Mouse (Mus musculus): Measurements from ENCODE around the gene Dpf2. TPM values are rescaled to one million over a fixed set of nuclear protein-coding genes. Genes with fewer than 3 reads are reported as not detected.

Dpf2 gene
- polyA plus RNA-seq (2012; rRNA removed): 180 and 231 TPM in 2 replicates

DNA sequence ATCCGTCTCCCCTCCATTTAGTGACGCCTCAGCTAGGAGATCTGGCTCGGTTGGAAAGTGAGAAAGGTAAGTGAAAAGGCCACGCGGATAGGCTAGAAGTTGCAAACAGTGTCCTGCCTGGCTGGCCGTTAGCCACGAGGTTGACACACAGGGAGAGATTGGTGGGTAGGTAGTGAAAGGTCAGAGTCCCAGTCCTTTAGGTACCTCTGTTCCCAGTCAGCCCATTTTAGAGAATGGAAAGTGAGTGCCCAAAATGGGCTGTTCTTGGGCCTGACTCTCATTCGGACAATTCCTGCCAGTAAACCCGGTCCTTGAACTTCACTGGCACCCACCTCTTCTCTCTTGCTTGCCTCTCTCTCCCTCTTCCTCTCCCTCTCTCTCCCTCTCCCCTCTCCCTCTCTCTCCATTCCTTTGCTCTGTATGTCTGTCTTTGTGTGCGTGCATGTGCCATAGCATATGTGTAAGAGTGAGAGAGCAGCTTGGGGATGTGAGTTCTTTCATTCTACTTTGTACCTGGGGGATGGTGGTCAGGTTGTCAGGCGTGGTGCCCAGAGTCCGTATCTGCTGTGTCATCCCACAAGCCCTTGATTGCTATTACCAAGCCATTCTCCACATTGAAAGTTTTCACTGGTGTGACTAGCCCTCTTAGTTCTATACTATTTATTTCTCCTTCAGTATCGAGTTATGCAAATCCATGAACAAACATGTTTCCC, at the start of gene Dpf2:
Gene Dpf2, minus strand, starts transcription at position 4 of the 713 bp plus-strand sequence.
- no peak for TF ChIP-seq CTCF (IDR thresholded peaks at IDR 0.05; ENCODE audit: borderline replicate concordance, extremely low read depth, insufficient read depth, insufficient read length)
- TF ChIP-seq POLR2A (IDR thresholded peaks at IDR 0.05; ENCODE audit: borderline replicate concordance, extremely low read depth, insufficient read depth, insufficient read length, poor library complexity, severe bottlenecking): no peak
- DNase-seq (ENCODE audit: low read depth): no peak

DNA sequence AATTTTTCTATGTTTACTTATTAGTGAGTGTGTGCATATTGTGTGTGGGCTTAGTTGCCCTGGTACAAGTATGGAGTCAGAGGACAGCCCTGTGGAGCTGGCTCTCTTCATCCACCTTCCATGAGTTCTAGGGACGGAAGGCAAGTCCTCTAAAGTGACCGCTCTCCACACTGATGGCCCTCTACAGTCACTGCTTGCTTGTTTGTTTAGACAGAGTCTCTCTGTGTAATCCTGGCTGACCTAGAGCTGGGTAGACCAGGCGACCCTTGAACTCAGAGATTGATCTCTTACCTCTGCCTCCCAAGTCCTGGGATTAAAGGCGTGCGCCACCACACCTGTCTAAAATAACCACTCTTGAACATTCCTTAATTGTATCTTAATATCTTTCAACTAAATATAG, 44.6 kb upstream of the Dpf2 start:
- TF ChIP-seq POLR2A (IDR thresholded peaks at IDR 0.05; ENCODE audit: borderline replicate concordance, extremely low read depth, insufficient read depth, insufficient read length, poor library complexity, severe bottlenecking) (no peak), CTCF (IDR thresholded peaks at IDR 0.05; ENCODE audit: borderline replicate concordance, extremely low read depth, insufficient read depth, insufficient read length) (no peak)
- no peak for DNase-seq (ENCODE audit: low read depth)

DNA sequence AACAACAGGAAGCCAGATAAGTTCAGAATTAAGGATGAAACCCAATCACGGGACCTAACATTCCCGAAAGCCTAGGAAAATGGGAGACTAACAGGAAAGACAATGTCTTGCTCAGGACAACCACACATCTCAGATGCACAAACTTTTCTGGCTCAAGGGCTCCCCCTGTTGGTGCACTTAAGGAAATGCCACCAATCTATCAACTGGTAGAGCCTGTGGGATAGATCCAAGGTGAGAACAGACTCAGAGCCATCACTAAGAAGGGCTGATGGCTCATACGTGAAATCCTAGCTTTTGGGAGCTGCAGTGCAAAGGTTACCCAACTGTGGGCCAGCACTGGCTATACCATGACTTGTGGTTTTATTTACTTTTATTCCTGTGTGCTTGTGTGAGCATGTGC, 43.9 kb upstream of the Dpf2 start:
- peak; percentile 84 for DNase-seq (ENCODE audit: low read depth)
- TF ChIP-seq CTCF (IDR thresholded peaks at IDR 0.05; ENCODE audit: borderline replicate concordance, extremely low read depth, insufficient read depth, insufficient read length) (peak; percentile 79; the same call in 1 of the 2 replicates), POLR2A (IDR thresholded peaks at IDR 0.05; ENCODE audit: borderline replicate concordance, extremely low read depth, insufficient read depth, insufficient read length, poor library complexity, severe bottlenecking) (no peak)

GRCm38 (mm10) chr19:5955704-5956670, 43.2 kb upstream of the Dpf2 start:
- no peak for TF ChIP-seq POLR2A (IDR thresholded peaks at IDR 0.05; ENCODE audit: borderline replicate concordance, extremely low read depth, insufficient read depth, insufficient read length, poor library complexity, severe bottlenecking)
- TF ChIP-seq CTCF (IDR thresholded peaks at IDR 0.05; ENCODE audit: borderline replicate concordance, extremely low read depth, insufficient read depth, insufficient read length): no peak
- DNase-seq (ENCODE audit: low read depth): no peak

DNA sequence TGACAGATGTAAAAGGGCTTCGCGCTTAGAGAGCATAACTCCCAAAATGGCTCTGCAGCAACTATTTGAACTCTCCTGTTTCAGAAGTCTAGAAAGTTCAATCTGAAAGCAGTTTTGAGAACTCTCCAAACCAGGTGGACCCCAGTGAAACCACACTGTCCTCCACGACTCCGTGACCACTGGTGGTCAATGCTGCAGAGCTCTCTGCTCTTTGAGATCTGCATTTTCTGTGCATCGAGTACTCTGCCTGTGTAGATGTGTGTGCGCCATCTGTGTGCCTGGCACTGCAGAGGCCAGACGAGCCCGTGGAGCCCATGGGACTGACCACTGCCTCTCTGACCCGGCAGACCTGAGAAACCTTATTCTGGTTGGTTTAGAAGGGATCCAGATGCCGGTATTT, 42.1 kb upstream of the Dpf2 start:
- TF ChIP-seq CTCF (IDR thresholded peaks at IDR 0.05; ENCODE audit: borderline replicate concordance, extremely low read depth, insufficient read depth, insufficient read length) (no peak), POLR2A (IDR thresholded peaks at IDR 0.05; ENCODE audit: borderline replicate concordance, extremely low read depth, insufficient read depth, insufficient read length, poor library complexity, severe bottlenecking) (no peak)
- DNase-seq (ENCODE audit: low read depth): no peak

DNA sequence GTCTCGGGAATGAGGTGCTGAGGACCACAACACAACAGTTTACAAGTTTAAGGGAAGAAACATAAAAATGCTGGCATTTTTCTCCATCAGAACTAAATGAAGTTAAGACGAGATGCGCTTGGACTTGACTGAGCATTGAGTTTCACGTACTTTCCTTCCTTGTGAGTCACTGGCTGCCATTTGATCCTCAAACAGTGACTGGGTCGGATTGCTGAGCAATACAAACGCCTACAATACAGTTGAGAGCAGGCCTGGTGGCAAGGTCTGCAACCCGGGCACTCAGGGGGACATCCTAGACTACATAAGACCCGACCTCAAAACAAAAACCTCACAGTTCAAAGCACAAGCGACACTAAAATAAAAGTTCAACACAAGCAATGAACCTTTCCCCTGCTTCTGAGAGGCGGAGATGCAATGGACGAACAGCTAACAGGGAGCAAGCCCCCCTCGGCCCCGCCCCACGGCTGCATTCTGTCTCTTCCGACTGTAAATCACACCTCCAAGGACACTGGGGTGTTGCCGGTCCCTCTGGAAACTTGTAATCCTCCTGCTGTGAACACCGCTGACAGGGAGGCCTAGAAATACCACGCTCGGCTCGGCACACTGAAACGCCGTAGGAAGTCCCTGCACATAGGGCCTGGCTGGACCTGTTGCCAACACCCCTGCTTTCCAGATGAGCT, 41.4 kb upstream of the Dpf2 start:
- no peak for DNase-seq (ENCODE audit: low read depth)
- no peak for TF ChIP-seq CTCF (IDR thresholded peaks at IDR 0.05; ENCODE audit: borderline replicate concordance, extremely low read depth, insufficient read depth, insufficient read length)

GRCm38 (mm10) chr19:5953201-5953770, 40.5 kb upstream of the Dpf2 start:
- DNase-seq (ENCODE audit: low read depth): no peak
- TF ChIP-seq POLR2A (IDR thresholded peaks at IDR 0.05; ENCODE audit: borderline replicate concordance, extremely low read depth, insufficient read depth, insufficient read length, poor library complexity, severe bottlenecking) (no peak), CTCF (IDR thresholded peaks at IDR 0.05; ENCODE audit: borderline replicate concordance, extremely low read depth, insufficient read depth, insufficient read length) (no peak)

GRCm38 (mm10) chr19:5952071-5952691, 39.4 kb upstream of the Dpf2 start:
- peak; percentile 19 for DNase-seq (ENCODE audit: low read depth)
- TF ChIP-seq CTCF (IDR thresholded peaks at IDR 0.05; ENCODE audit: borderline replicate concordance, extremely low read depth, insufficient read depth, insufficient read length): no peak
- no peak for TF ChIP-seq POLR2A (IDR thresholded peaks at IDR 0.05; ENCODE audit: borderline replicate concordance, extremely low read depth, insufficient read depth, insufficient read length, poor library complexity, severe bottlenecking)

DNA sequence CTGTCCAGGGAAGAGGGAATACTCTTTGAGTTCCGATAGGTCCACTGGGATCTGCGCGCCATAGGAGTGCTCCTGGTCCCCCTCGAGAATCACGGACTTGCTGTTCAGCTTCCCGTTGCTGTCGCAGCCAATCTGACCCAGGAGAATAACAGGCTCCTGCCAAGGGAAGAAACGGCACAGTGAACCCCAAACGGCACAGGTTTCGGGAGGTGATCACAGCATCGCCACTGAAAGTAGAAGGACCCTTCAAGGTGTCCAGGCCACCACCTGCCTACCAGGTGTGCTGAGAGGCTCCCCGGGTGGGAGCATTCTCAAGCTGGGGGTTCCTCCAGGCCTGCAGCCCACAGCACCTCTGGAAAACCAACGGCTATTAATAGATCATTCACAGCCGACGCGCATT, 38.8 kb upstream of the Dpf2 start:
- DNase-seq (ENCODE audit: low read depth): no peak
- TF ChIP-seq CTCF (IDR thresholded peaks at IDR 0.05; ENCODE audit: borderline replicate concordance, extremely low read depth, insufficient read depth, insufficient read length) (no peak), POLR2A (IDR thresholded peaks at IDR 0.05; ENCODE audit: borderline replicate concordance, extremely low read depth, insufficient read depth, insufficient read length, poor library complexity, severe bottlenecking) (no peak)

GRCm38 (mm10) chr19:5950218-5950617, 37.4 kb upstream of the Dpf2 start:
- no peak for DNase-seq (ENCODE audit: low read depth)
- TF ChIP-seq POLR2A (IDR thresholded peaks at IDR 0.05; ENCODE audit: borderline replicate concordance, extremely low read depth, insufficient read depth, insufficient read length, poor library complexity, severe bottlenecking): no peak
- no peak for TF ChIP-seq CTCF (IDR thresholded peaks at IDR 0.05; ENCODE audit: borderline replicate concordance, extremely low read depth, insufficient read depth, insufficient read length)
